Mouse (Mus musculus) heart, postnatal 10 days (tissue): ENCODE measurements around the gene Slx4. TPM values are rescaled to one million over a fixed set of nuclear protein-coding genes. Genes with fewer than 3 reads are reported as not detected.
"Not testable (repeated sequence)": the region's sequence is repeated elsewhere in the genome, so short reads cannot be mapped to it uniquely, and the experiment has no call there.

Experiments
- DNase-seq, 2 experiments: peaks; one replicate each; pipeline ENCODE4 v3.0.0; 2021
- intact Hi-C: fragments of 180-260 bp; cut with DNase I; formaldehyde crosslinking; loops from one replicate; pipeline ENCODE4 v1.15.1; 2025
- total RNA-seq, 2 experiments: library from RNA; stranded (reverse); gene quantifications; 2 replicates each; pipeline ENCODE4 v1.2.3; 2021

Gene Slx4
- total RNA-seq, 2 experiments from 2014 or later, result 11.0 to 14.4 TPM

GRCm38 (mm10) chr16:4014040-4014668 is 10.6 kb upstream of the Slx4 start:
- intact Hi-C loops, result no loop called here

GRCm38 (mm10) chr16:4012882-4013570 is 9.5 kb upstream of the Slx4 start:
- no peak for DNase-seq
- intact Hi-C loops, result no loop called here

More at GRCm38 (mm10) chr16:4014040-4014668, 10.6 kb upstream of the Slx4 start:
- DNase-seq, result no peak

GRCm38 (mm10) chr16:3988410-3988809 is 15.2 kb downstream of the Slx4 start:
- no peak for DNase-seq
- intact Hi-C loops, result no loop called here

DNA sequence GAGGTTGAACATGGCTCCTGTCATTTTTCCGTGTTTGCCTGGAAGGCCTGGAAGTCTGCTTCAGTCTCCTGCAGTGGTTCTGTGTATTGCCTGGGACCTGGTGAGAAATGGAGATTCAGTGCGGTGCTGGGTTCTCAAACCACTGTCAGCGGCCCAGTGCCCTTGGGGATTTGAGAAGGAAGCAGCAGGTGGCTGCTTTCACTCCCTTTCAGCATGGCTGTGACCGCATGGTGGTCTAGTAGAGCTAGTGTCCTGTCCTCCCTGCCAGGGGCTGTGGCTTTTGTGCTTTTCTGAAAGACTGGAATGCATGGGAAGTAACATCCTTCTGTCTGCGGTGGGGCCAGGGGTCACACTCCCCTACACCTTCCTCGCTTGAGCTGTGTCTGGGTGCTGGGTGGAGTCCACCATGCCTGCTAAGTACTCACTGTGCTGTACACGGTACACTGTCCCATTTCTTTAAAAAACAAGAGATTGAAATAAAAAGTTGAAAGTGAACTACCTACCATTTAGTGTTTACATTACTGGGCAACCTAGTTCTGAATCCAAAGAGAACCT is 20.3 kb downstream of the Slx4 start:
- DNase-seq, result no peak
- intact Hi-C loops, result no loop called here

GRCm38 (mm10) chr16:3982173-3982572 is 21.4 kb downstream of the Slx4 start:
- DNase-seq, result no peak
- intact Hi-C loops, result no loop called here

DNA sequence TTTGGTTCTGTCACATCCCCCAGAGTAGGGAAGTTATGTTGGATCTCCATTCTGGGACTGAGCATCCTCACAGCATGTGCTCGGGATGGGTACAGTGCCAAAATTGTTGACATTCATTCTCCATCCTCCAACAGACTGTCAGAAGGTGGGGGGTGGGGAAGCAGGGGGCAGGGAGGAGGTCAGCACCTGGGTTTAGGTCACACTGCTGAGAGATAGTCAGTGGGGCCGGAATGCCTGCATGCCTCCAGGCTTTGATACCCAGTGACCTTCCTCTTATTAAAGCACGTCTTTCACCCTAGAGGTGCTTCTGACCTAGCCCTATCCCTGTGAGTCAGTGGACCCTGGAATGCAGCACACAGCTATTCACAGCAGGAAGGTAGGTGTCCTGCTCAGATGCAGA is 26.9 kb downstream of the Slx4 start:
- intact Hi-C loops, result no loop called here
- DNase-seq, result no peak

- intact Hi-C loops, result no loop called here
- no peak for DNase-seq
Measured at GRCm38 (mm10) chr16:3976251-3976671, 27.3 kb downstream of the Slx4 start, which contains the start of gene Nlrc3. TSS of gene Nlrc3 (minus strand) at chr16:3976632.

- intact Hi-C loops, result no loop called here
- no peak for DNase-seq
Measured at GRCm38 (mm10) chr16:3975658-3976057, 27.9 kb downstream of the Slx4 start.

- intact Hi-C loops, DNase-seq: not testable (repeated sequence)
Measured at GRCm38 (mm10) chr16:3974456-3974855, 29.1 kb downstream of the Slx4 start.

GRCm38 (mm10) chr16:3965534-3965933 is 38.0 kb downstream of the Slx4 start:
- intact Hi-C loops, result no loop called here
- no peak for DNase-seq

DNA sequence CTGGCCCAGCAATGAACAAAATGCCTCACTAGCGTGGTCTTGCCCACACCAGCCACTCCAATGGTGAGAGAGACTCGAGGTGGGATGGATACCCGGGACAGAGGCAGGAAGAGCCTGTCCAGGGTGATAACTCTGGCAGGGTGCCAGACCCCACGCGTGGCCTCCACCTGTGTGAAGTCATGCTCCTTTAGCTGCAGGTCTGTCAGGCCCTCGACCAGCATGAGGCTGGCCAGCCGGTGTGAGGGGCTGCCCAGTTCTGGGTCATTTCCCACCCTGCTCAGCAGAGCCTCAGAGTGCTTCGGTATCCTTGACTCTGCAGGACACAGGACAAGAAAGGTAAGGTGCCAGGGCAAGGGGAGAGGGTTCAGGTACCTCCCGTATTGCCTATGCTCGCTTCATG is 38.6 kb downstream of the Slx4 start:
- no peak for DNase-seq
- intact Hi-C loops, result no loop called here

DNA sequence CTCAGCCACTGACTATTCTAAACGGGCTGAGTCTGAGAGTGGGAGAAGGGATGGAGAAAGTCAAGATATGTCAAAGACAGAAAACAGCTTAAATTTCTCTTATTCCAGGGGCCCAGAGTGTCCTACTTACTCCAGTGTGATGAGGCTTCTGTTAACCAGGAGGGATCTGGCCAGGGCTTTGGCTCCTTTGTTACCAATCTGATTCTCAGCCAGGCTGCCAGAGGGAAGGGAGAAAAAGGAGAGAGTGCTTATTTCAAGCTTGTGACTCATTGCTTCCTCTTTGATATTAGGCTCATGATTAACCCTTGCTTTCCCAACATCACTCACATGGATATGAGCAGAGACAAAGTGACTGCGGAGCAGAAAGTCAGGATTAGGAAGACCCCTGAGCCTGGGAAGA is 44.3 kb downstream of the Slx4 start:
- intact Hi-C loops, result no loop called here
- peak; percentile 56 to 57 for DNase-seq

GRCm38 (mm10) chr16:3956369-3956768 is 47.2 kb downstream of the Slx4 start:
- intact Hi-C loops, result no loop called here
- DNase-seq, result peak; percentile 41 to 47

- DNase-seq, result no peak
- intact Hi-C loops, result no loop called here
Measured at GRCm38 (mm10) chr16:3951141-3951540, 52.4 kb downstream of the Slx4 start.

DNA sequence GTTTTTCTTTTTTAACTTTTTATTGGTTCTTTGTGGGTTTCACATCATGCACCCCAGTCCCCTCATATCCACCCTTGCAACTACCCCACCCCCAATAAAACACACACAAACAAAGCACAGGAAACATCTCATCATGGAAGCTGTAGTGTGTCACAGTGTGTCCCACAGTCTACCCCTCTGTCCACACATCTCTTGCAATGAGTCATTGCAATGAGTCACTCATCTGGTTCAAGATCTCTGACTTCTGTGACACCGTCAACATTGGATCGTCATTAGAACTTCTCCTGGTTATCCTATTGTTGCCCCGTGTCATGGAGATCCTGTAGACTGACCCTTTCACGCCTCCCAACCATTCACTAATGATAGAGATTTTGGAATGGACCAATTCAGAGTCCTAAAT is 68.9 kb downstream of the Slx4 start:
- DNase-seq, result no peak
- intact Hi-C loops, result no loop called here

DNA sequence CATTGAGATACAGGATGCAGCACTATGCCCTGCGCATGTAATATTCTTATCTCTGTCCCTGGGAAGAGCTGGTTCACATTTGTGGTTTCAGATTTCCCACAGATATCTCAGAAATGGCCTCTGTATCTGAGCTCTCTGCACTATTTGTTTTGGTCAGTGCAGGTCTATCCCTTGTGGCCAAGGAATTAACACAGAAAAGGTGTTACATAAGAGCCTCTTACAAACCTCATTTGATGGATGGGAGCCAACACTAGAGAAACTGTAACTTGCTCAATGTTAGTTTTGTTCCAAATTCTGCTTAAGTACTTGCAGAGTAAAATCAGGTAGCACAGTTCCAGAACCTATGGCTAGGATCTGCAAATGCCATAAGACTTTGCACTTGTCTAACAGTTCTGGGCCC is 69.5 kb downstream of the Slx4 start:
- no peak for DNase-seq
- intact Hi-C loops, result no loop called here

DNA sequence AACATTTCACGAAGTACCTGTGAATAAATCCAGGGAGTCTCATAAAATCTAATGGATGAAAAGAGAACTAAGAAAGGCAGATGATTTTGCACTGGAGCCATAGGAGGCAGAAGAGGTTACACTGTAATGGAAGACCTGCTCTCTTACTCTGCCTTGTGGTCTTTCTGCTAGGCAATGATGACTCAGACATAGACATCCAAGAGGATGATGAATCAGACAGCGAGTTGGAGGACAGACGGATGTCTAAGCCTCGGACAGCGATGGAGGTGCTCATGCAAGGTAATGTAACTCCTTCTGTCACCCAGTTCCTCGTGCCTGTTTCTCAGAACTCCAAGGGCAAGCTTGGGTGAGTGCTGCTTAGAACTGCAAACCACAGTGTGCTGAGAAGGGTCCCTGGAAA is 70.0 kb downstream of the Slx4 start:
- no peak for DNase-seq
- intact Hi-C loops, result no loop called here

- peak; percentile 10 to 14 for DNase-seq
- intact Hi-C loops, result no loop called here
Measured at GRCm38 (mm10) chr16:3929151-3929550, 74.4 kb downstream of the Slx4 start.
